Mouse (Mus musculus): ENCODE measurements around the gene Gm5624. TPM values are rescaled to one million over a fixed set of nuclear protein-coding genes. Genes with fewer than 3 reads are reported as not detected.

Gm5624 gene
- total RNA-seq (2023), result not detected

DNA sequence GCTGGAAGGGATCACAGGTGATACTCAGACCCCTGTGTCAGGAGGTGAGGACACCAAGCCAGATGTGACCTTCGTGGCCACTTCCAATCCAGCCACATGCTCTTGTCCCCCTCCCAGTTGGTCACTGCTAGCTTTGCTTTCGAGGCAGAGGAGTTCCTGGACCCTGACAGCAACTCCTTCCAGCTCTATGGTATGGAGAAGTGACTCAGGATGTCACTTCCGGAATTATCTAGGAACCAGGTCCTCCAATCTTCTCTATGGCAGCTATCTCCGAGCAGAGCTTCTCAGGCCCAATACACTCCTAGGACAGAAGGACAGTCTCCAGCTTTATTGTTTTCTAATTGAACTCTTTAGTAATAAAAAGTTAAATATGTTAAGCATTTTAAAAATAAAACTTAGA, at the start of gene Gm5624:
Gm5624 (minus strand) TSS at position 202 of the 400 bp plus-strand sequence.

DNA sequence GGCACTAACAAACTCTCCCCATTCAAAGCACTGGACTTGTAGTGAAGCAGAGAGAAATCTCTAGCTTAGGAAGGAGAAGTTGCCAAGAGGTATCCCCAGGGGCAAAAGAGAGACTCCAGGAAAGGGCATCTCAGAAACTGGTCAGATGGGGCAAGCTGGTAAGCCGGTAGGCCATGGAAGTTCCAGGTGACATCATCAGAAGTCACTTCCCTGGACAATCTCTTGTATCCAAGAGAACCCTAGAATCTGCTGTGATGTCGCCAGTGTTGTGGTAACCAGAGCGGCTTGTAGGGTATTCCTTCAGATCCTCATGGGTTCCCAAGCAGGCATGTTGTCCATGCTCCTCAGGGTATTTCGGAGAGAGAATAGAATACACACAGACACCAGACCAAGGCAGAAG, 44.9 kb downstream of the Gm5624 start, which contains the start of gene Gm8247:
Gm8247 (plus strand) TSS at position 301 of the 400 bp plus-strand sequence.

DNA sequence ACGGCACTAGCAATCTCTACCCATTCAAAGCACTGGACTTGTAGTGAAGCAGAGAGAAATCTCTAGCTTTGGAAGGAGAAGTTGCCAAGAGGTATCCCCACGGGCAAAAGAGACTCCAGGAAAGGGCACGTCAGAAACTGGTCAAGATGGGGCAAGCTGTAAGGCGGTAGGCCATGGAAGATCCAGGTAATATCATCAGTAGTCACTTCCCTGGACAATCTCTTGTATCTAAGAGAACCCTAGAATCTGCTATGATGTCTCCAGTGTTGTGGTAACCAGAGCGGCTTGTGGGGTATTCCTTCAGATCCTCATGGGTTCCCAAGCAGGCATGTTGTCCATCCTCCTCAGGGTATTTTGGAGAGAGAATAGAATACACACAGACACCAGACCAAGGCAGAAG, 109.8 kb downstream of the Gm5624 start, which contains the start of gene Gm17093:
Gm17093 (plus strand) TSS at position 301 of the 400 bp plus-strand sequence.

Other genes with a start within 250 kb of the Gm5624 start
- not detected for gene Gm3371, start 217.2 kb downstream of the Gm5624 start, total RNA-seq (2023)
- gene Gm8232, start 194.3 kb downstream of the Gm5624 start, total RNA-seq (2023), result not detected
- gene BC061237, start 135.5 kb downstream of the Gm5624 start, total RNA-seq (2023), result not detected
- not detected for gene Gm17093, start 109.7 kb downstream of the Gm5624 start, total RNA-seq (2023)
- gene Gm8247, start 44.8 kb downstream of the Gm5624 start, total RNA-seq (2023), result not detected
- not detected for gene Gm8257, start 78.5 kb upstream of the Gm5624 start, total RNA-seq (2023)
- not detected for gene Gm8267, start 122.4 kb upstream of the Gm5624 start, total RNA-seq (2023)
- gene Ptgdr, start 231.4 kb upstream of the Gm5624 start, total RNA-seq (2023), result not detected

Data from CD4-positive naive resting alpha-beta T cell, adult 76 days (primary cell).